Mouse (Mus musculus): ENCODE results near the gene Tac2.

- no peak for TF ChIP-seq CTCF (IDR thresholded peaks at IDR 0.05; ENCODE audit: low read depth)
- no peak for TF ChIP-seq EP300 (IDR thresholded peaks at IDR 0.05; ENCODE audit: low read depth)
Measured at GRCm38 (mm10) chr10:127704766-127705220, 19.5 kb upstream of the Tac2 start, which contains the start of gene Myo1a.
